Mouse (Mus musculus) heart, embryonic 12.5 days (tissue): ENCODE results near the gene Kdm4b. TPM values are rescaled to one million over a fixed set of nuclear protein-coding genes. Genes with fewer than 3 reads are reported as not detected.

ENCODE experiments used
- ATAC-seq: fragments of 200-750 bp; cut with Nextera tagmentation; 2 replicates; pipeline ENCODE4 v1.8.0; 2017; ENCODE audit warnings: moderate TSS enrichment, moderate library complexity; ENCODE audit not compliant: insufficient number of reproducible peaks, low FRiP score
- H3K27ac ChIP-seq: fragments of 300-500 bp; sonication (generic); 2 replicates; pipeline ENCODE4 v1.5.1; 2016; ENCODE audit warnings: mild to moderate bottlenecking, moderate library complexity; ENCODE audit not compliant: poor library complexity, severe bottlenecking
- H3K27me3 ChIP-seq: fragments of 300-500 bp; sonication (generic); replicated peaks from 2 replicates; pipeline ENCODE4 v1.6.1; 2016; ENCODE audit warnings: mild to moderate bottlenecking, moderate library complexity
- H3K36me3 ChIP-seq: fragments of 300-500 bp; sonication (generic); 2 replicates; pipeline ENCODE4 v1.6.1; 2016; ENCODE audit warnings: mild to moderate bottlenecking, moderate library complexity
- H3K4me1 ChIP-seq: fragments of 300-500 bp; sonication (generic); replicated peaks from 2 replicates; pipeline ENCODE4 v1.6.1; 2016; ENCODE audit warnings: mild to moderate bottlenecking
- H3K4me2 ChIP-seq: fragments of 300-500 bp; sonication (generic); 2 replicates; pipeline ENCODE4 v1.6.1; 2016; ENCODE audit warnings: mild to moderate bottlenecking, moderate library complexity
- H3K4me3 ChIP-seq: fragments of 300-500 bp; sonication (generic); 2 replicates; pipeline ENCODE4 v1.5.1; 2016; ENCODE audit warnings: mild to moderate bottlenecking
- H3K9ac ChIP-seq: fragments of 300-500 bp; sonication (generic); 2 replicates; pipeline ENCODE4 v1.6.1; 2016; ENCODE audit warnings: mild to moderate bottlenecking, moderate library complexity
- H3K9me3 ChIP-seq: fragments of 300-500 bp; sonication (generic); replicated peaks from 2 replicates; pipeline ENCODE4 v1.6.1; 2016; ENCODE audit warnings: mild to moderate bottlenecking, moderate library complexity
- WGBS: fragments of 180-500 bp; shearing (Covaris S2); methylation state at CpG from one replicate; pipeline ENCODE4 v1.1.7; 2016; 5-methylcytosine and 5-hydroxymethylcytosine counted together
- polyA plus RNA-seq: library from polyadenylated mRNA; unstranded; fragments of >200 nt; fragmentation: Nextera tagmentation; extraction: Ambion mirVana; gene quantifications from 2 replicates; pipeline ENCODE4 v1.2.1, GENCODE M21; 2016

Gene Kdm4b
- polyA plus RNA-seq, 1 experiment from 2014 or later = 37.1 TPM

- H3K27ac ChIP-seq = peak overlapping the region; percentile 94
- no peaks in the 10 kb centered on the region for H3K9me3 ChIP-seq
- H3K4me3 ChIP-seq = peak overlapping the region; percentile 68
- H3K4me2 ChIP-seq = peak overlapping the region; percentile 80
- H3K36me3 ChIP-seq = peaks cover 33% of the 10 kb centered on the region
- H3K9ac ChIP-seq = peak overlapping the region; percentile 78
- H3K4me1 ChIP-seq = peaks cover 38% of the 10 kb centered on the region
- no peaks in the 10 kb centered on the region for H3K27me3 ChIP-seq
- WGBS = 32% methylated on average over 3 of the region's 3 CpGs
- no peak for ATAC-seq
Observed at GRCm38 (mm10) chr17:56288866-56289265, 37.0 kb upstream of the Kdm4b start.

GRCm38 (mm10) chr17:56289371-56290331, 36.2 kb upstream of the Kdm4b start:
- peak; percentile 41 for ATAC-seq
- peak overlapping the region; percentile 80 for H3K4me2 ChIP-seq
- H3K27ac ChIP-seq = peak overlapping the region; percentile 94
- H3K27me3 ChIP-seq = no peaks in the 10 kb centered on the region
- peak overlapping the region; percentile 78 for H3K9ac ChIP-seq
- H3K4me3 ChIP-seq = peak overlapping the region; percentile 68
- peaks cover 38% of the 10 kb centered on the region for H3K4me1 ChIP-seq
- no peaks in the 10 kb centered on the region for H3K9me3 ChIP-seq
- 1% methylated on average over 23 of the region's 23 CpGs for WGBS
- peaks cover 25% of the 10 kb centered on the region for H3K36me3 ChIP-seq

GRCm38 (mm10) chr17:56290388-56291170, 35.3 kb upstream of the Kdm4b start:
- Histone ChIP-seq H3K4me1 (peaks cover 38% of the 10 kb centered on the region), H3K4me2 (peak overlapping the region; percentile 80), H3K4me3 (peak overlapping the region; percentile 68), H3K9ac (peak overlapping the region; percentile 78), H3K36me3 (peaks cover 16% of the 10 kb centered on the region), H3K27me3 (no peaks in the 10 kb centered on the region), H3K27ac (peak overlapping the region; percentile 94), H3K9me3 (no peaks in the 10 kb centered on the region)
- WGBS = 3% methylated on average over 17 of the region's 17 CpGs
- ATAC-seq = peak; percentile 93

- no peaks in the 10 kb centered on the region for H3K27me3 ChIP-seq
- peak overlapping the region; percentile 80 for H3K4me2 ChIP-seq
- H3K9me3 ChIP-seq = no peaks in the 10 kb centered on the region
- peak overlapping the region; percentile 68 for H3K4me3 ChIP-seq
- H3K9ac ChIP-seq = peak overlapping the region; percentile 56; the same call in 1 of the 2 replicates
- peaks cover 38% of the 10 kb centered on the region for H3K4me1 ChIP-seq
- peak overlapping the region; percentile 94 for H3K27ac ChIP-seq
- peaks cover 10% of the 10 kb centered on the region for H3K36me3 ChIP-seq
- ATAC-seq = peak; percentile 85
- under 1% methylated on average over 16 of the region's 16 CpGs for WGBS
Observed at GRCm38 (mm10) chr17:56291171-56291511, 34.7 kb upstream of the Kdm4b start.

- Histone ChIP-seq H3K9ac (no peak overlapping the region), H3K36me3 (peaks cover 2% of the 10 kb centered on the region; the same call in 1 of the 2 replicates), H3K27me3 (no peaks in the 10 kb centered on the region), H3K4me2 (peak overlapping the region; percentile 80), H3K9me3 (no peaks in the 10 kb centered on the region), H3K27ac (peak overlapping the region; percentile 94; the same call in 1 of the 2 replicates), H3K4me1 (peaks cover 36% of the 10 kb centered on the region), H3K4me3 (no peak overlapping the region)
- ATAC-seq = no peak
- 77% methylated on average over 7 of the region's 7 CpGs for WGBS
Observed at GRCm38 (mm10) chr17:56291826-56292475, 33.9 kb upstream of the Kdm4b start.

GRCm38 (mm10) chr17:56292531-56293222, 33.2 kb upstream of the Kdm4b start, which contains the start of gene Plin3:
Gene Plin3 (minus strand): TSS chr17:56292873.
- H3K4me2 ChIP-seq = 0 out of 2 replicates have a peak within 1 kb of the TSS, but pooled peaks have one; percentile 80
- peaks cover 30% of the 10 kb centered on the region for H3K4me1 ChIP-seq
- ATAC-seq = no peak
- WGBS = 95% methylated on average over 4 of the region's 4 CpGs
- no peak within 1 kb of the TSS for H3K27ac ChIP-seq
- H3K9me3 ChIP-seq = no peaks in the 10 kb centered on the region
- no peak within 1 kb of the TSS for H3K4me3 ChIP-seq
- no peak within 1 kb of the TSS for H3K9ac ChIP-seq
- H3K36me3 ChIP-seq = no peaks in the 10 kb centered on the region
- no peaks in the 10 kb centered on the region for H3K27me3 ChIP-seq

- Histone ChIP-seq H3K4me3 (no peak overlapping the region), H3K4me2 (no peak overlapping the region), H3K27ac (no peak overlapping the region), H3K27me3 (no peaks in the 10 kb centered on the region), H3K36me3 (no peaks in the 10 kb centered on the region), H3K9ac (no peak overlapping the region), H3K9me3 (no peaks in the 10 kb centered on the region), H3K4me1 (peaks cover 24% of the 10 kb centered on the region)
- 78% methylated on average over 1 of the region's 1 CpGs for WGBS
- ATAC-seq = no peak
Observed at GRCm38 (mm10) chr17:56293291-56293690, 32.6 kb upstream of the Kdm4b start.

GRCm38 (mm10) chr17:56294241-56294640, 31.6 kb upstream of the Kdm4b start:
- ATAC-seq = no peak
- WGBS = 88% methylated on average over 19 of the region's 19 CpGs
- no peaks in the 10 kb centered on the region for H3K36me3 ChIP-seq

GRCm38 (mm10) chr17:56296201-56296600, 29.7 kb upstream of the Kdm4b start:
- H3K4me2 ChIP-seq = no peak overlapping the region
- no peaks in the 10 kb centered on the region for H3K27me3 ChIP-seq
- ATAC-seq = no peak
- H3K27ac ChIP-seq = no peak overlapping the region
- H3K4me1 ChIP-seq = peaks cover 4% of the 10 kb centered on the region; the same call in 1 of the 2 replicates
- H3K9ac ChIP-seq = no peak overlapping the region
- H3K36me3 ChIP-seq = no peaks in the 10 kb centered on the region
- no peaks in the 10 kb centered on the region for H3K9me3 ChIP-seq
- whole genome bisulfite sequencing = 55% methylated on average over 1 of the region's 1 CpGs
- no peak overlapping the region for H3K4me3 ChIP-seq

More at GRCm38 (mm10) chr17:56294241-56294640, 31.6 kb upstream of the Kdm4b start:
- Histone ChIP-seq H3K27me3 (no peaks in the 10 kb centered on the region), H3K4me1 (peaks cover 14% of the 10 kb centered on the region), H3K4me2 (no peak overlapping the region), H3K27ac (no peak overlapping the region), H3K9me3 (no peaks in the 10 kb centered on the region), H3K9ac (no peak overlapping the region), H3K4me3 (no peak overlapping the region)

- no peaks in the 10 kb centered on the region for H3K9me3 ChIP-seq
- H3K4me1 ChIP-seq = peaks cover 9% of the 10 kb centered on the region
- no peak overlapping the region for H3K4me2 ChIP-seq
- no peak overlapping the region for H3K27ac ChIP-seq
- H3K27me3 ChIP-seq = no peaks in the 10 kb centered on the region
- 88% methylated on average over 1 of the region's 1 CpGs for WGBS
- H3K4me3 ChIP-seq = no peak overlapping the region
- no peak for ATAC-seq
- no peak overlapping the region for H3K9ac ChIP-seq
- H3K36me3 ChIP-seq = no peaks in the 10 kb centered on the region
Observed at GRCm38 (mm10) chr17:56298238-56298637, 27.6 kb upstream of the Kdm4b start.
